Mouse (Mus musculus) heart, postnatal 0 days (tissue): ENCODE results near the gene Syne2.

Experiments
- CTCF ChIP-seq: IDR thresholded peaks from 2 replicates; pipeline ENCODE4 v1.5.1; 2016; ENCODE audit warnings: antibody characterized with exemption, control low read depth, low read depth
- EP300 ChIP-seq: IDR thresholded peaks from 2 replicates; pipeline ENCODE4 v1.6.1; 2016; ENCODE audit warnings: antibody characterized with exemption, low read depth

GRCm38 (mm10) chr12:76015026-76015425 is 197.1 kb downstream of the Syne2 start:
- TF ChIP-seq CTCF, result no peak
- TF ChIP-seq EP300, result no peak
